Comparison of ENCODE assay signal across 9 mouse cellular contexts in the genomic region with DNA sequence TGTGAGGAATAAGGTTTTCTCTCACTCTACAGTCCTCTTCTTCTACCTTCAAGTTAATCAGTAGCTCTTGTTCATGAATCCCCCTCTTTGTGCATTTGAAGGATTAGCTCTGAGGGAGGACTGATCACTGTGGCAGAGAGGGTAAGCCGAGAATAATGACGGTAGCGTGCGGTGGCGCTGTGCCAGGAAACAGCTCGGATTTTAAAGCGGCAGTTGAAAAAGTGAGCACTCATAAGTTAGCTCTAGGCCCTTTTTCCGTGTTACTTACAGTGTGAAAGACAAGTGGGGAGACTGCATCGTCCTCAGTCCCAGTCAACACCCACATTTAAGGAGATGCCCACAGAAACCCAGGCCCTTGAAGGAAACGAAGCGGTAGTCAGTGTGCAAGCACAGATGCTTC. TPM values are rescaled to one million over a fixed set of nuclear protein-coding genes. Genes with fewer than 3 reads are reported as not detected.
DNase-seq lines count a peak whose midpoint lies in the region; ATAC-seq and TF ChIP-seq lines count a peak whose summit lies in the region.
"Had no signal": no experiment of that assay in that cellular context is flagged by ENCODE, and none has a peak within 500 bp of the region (broad histone marks: within the 10 kb centered on the region; RNA-seq: fewer than 3 reads in every experiment).

No protein-coding gene starts in this region.

- no peak for TF ChIP-seq EP300 in lung, postnatal 0 days (IDR thresholded peaks at IDR 0.05)

- no peaks in the 10 kb centered on the region for H3K36me3 ChIP-seq in forebrain, postnatal 0 days (ENCODE audit: insufficient read depth)
- no peaks in the 10 kb centered on the region for H3K36me3 ChIP-seq in lung, postnatal 0 days (ENCODE audit: insufficient read depth, low read length)
- H3K36me3 ChIP-seq in stomach, embryonic 16.5 days (ENCODE audit: control insufficient read depth, insufficient read depth, low read length), result no peaks in the 10 kb centered on the region
- no peaks in the 10 kb centered on the region for H3K36me3 ChIP-seq in liver, embryonic 11.5 days (ENCODE audit: control insufficient read depth, insufficient read depth, low read length)

- H3K4me1 ChIP-seq in forebrain, postnatal 0 days (ENCODE audit: insufficient read depth), result no peaks in the 10 kb centered on the region
- H3K4me1 ChIP-seq in lung, postnatal 0 days (ENCODE audit: insufficient read depth, low read depth, low read length), result peaks cover 5% of the 10 kb centered on the region; the same call in 1 of the 2 replicates
- H3K4me1 ChIP-seq in stomach, embryonic 16.5 days (ENCODE audit: control insufficient read depth, insufficient read depth, low read length), result 0 out of 2 replicates have a peak, but pooled peaks cover 4% of the 10 kb centered on the region
- no peaks in the 10 kb centered on the region for H3K4me1 ChIP-seq in liver, embryonic 11.5 days (replicated peaks; ENCODE audit: control insufficient read depth, insufficient read depth, low read length)

- DNase-seq in adrenal gland, adult (ENCODE audit: inconsistent age in 2 of 2, low spot score in 1 of 2), result peak; percentile 26 to 77
- no peak for DNase-seq in adrenal gland, postnatal 4 days (ENCODE audit: low spot score in 2 of 2)
- DNase-seq in left cerebral cortex, postnatal 25 days (ENCODE audit: low spot score in 2 of 2), result peak; percentile 11 to 19
- DNase-seq in left cerebral cortex, adult 2 months (ENCODE audit: extremely low spot score in 1 of 2, low spot score in 2 of 2), result no peak
- peak; percentile 63 for DNase-seq in forebrain, postnatal 0 days
- DNase-seq in lung, postnatal 0 days (ENCODE audit: low spot score), result peak; percentile 42
- DNase-seq in liver, embryonic 11.5 days (ENCODE audit: low spot score), result no peak

- H3K27ac ChIP-seq in left cerebral cortex, adult 2 months, result no peak overlapping the region
- H3K27ac ChIP-seq in forebrain, postnatal 0 days (ENCODE audit: low read depth, low read length), result no peak overlapping the region
- H3K27ac ChIP-seq in lung, postnatal 0 days (ENCODE audit: low read length), result no peak overlapping the region
- no peak overlapping the region for H3K27ac ChIP-seq in stomach, embryonic 16.5 days (ENCODE audit: low read length)
- H3K27ac ChIP-seq in liver, embryonic 11.5 days (ENCODE audit: low read depth, low read length), result no peak overlapping the region
- H3K27ac ChIP-seq: liver, embryonic 14.5 days had no signal

- intact Hi-C loops in left cerebral cortex, postnatal 25 days (cut with DNase I), result no loop called here
- intact Hi-C loops in left cerebral cortex, adult 2 months (cut with DNase I), result no loop called here

- 7% methylated on average over 11 of the region's 11 CpGs for WGBS in forebrain, postnatal 0 days
- 20% methylated on average over 11 of the region's 11 CpGs for WGBS in lung, postnatal 0 days
- WGBS in stomach, embryonic 16.5 days, result 26% methylated on average over 11 of the region's 11 CpGs
- WGBS in liver, embryonic 11.5 days, result 67% methylated on average over 11 of the region's 11 CpGs

- no peaks in the 10 kb centered on the region for H3K27me3 ChIP-seq in forebrain, postnatal 0 days (ENCODE audit: insufficient read depth, low read length)
- no peaks in the 10 kb centered on the region for H3K27me3 ChIP-seq in lung, postnatal 0 days (replicated peaks; ENCODE audit: insufficient read depth, low read length)
- H3K27me3 ChIP-seq in stomach, embryonic 16.5 days (ENCODE audit: control insufficient read depth, insufficient read depth, low read length), result no peaks in the 10 kb centered on the region
- no peaks in the 10 kb centered on the region for H3K27me3 ChIP-seq in liver, embryonic 11.5 days (replicated peaks; ENCODE audit: control insufficient read depth, insufficient read depth, low read length)

- no peaks in the 10 kb centered on the region for H3K9me3 ChIP-seq in forebrain, postnatal 0 days (ENCODE audit: low read length)
- no peaks in the 10 kb centered on the region for H3K9me3 ChIP-seq in lung, postnatal 0 days (ENCODE audit: low read length)
- H3K9me3 ChIP-seq in stomach, embryonic 16.5 days (replicated peaks; ENCODE audit: control insufficient read depth, low read length), result no peaks in the 10 kb centered on the region
- H3K9me3 ChIP-seq in liver, embryonic 11.5 days (ENCODE audit: control insufficient read depth, low read length), result no peaks in the 10 kb centered on the region

- no peak for TF ChIP-seq CTCF in left cerebral cortex, adult 2 months (IDR thresholded peaks at IDR 0.05)
- TF ChIP-seq CTCF in forebrain, postnatal 0 days (IDR thresholded peaks at IDR 0.05; ENCODE audit: low read depth), result no peak
- no peak for TF ChIP-seq CTCF in lung, postnatal 0 days (IDR thresholded peaks at IDR 0.05)

- ATAC-seq in forebrain, postnatal 0 days, result peak; percentile 48; the same call in 1 of the 2 replicates
- ATAC-seq in lung, postnatal 0 days, result no peak
- no peak for ATAC-seq in stomach, embryonic 16.5 days (ENCODE audit: insufficient read depth, low FRiP score)
- ATAC-seq in liver, embryonic 11.5 days (replicated peaks; ENCODE audit: low FRiP score), result no peak

- no peak overlapping the region for H3K9ac ChIP-seq in forebrain, postnatal 0 days
- no peak overlapping the region for H3K9ac ChIP-seq in lung, postnatal 0 days (replicated peaks; ENCODE audit: low read depth)
- H3K9ac ChIP-seq in stomach, embryonic 16.5 days (ENCODE audit: low read length), result no peak overlapping the region
- H3K9ac ChIP-seq in liver, embryonic 11.5 days (ENCODE audit: low read depth, low read length), result no peak overlapping the region
- H3K9ac ChIP-seq: liver, embryonic 14.5 days had no signal

- no peak overlapping the region for H3K4me3 ChIP-seq in left cerebral cortex, adult 2 months
- H3K4me3 ChIP-seq in forebrain, postnatal 0 days (ENCODE audit: low read depth, low read length), result no peak overlapping the region
- H3K4me3 ChIP-seq in lung, postnatal 0 days (ENCODE audit: low read depth, low read length), result peak overlapping the region; percentile 14; the same call in 1 of the 2 replicates
- H3K4me3 ChIP-seq in stomach, embryonic 16.5 days (replicated peaks; ENCODE audit: low read length), result 0 out of 2 replicates have a peak overlapping the region, but pooled peaks have one; percentile 1
- no peak overlapping the region for H3K4me3 ChIP-seq in liver, embryonic 11.5 days (ENCODE audit: low read depth, low read length)

- no peak overlapping the region for H3K4me2 ChIP-seq in forebrain, postnatal 0 days (ENCODE audit: low read depth)
- peak overlapping the region; percentile 34; the same call in 1 of the 2 replicates for H3K4me2 ChIP-seq in lung, postnatal 0 days (replicated peaks; ENCODE audit: low read depth, low read length)
- H3K4me2 ChIP-seq in stomach, embryonic 16.5 days (ENCODE audit: low read depth, low read length), result peak overlapping the region; percentile 8; the same call in 1 of the 2 replicates
- H3K4me2 ChIP-seq in liver, embryonic 11.5 days, result no peak overlapping the region

RNA-seq across cellular contexts. Expression of a gene that starts 19.3 kb away (rescaled TPM):
- total RNA-seq in adrenal gland, postnatal 4 days (2021), result 10 to 100 TPM; 56.9 to 57.5 TPM
- total RNA-seq in left cerebral cortex, postnatal 25 days (2021), result 10 to 100 TPM; 42.3 to 49.7 TPM
- total RNA-seq in left cerebral cortex, adult 2 months (2021), result 10 to 100 TPM; 65.0 to 66.2 TPM
- 51.1 and 65.1 TPM in 2 replicates for total RNA-seq in forebrain, postnatal 0 days (2014; rRNA removed)
- 22.4 and 22.9 TPM in 2 replicates for polyA plus RNA-seq in forebrain, postnatal 0 days (2015; fragmentation: Nextera tagmentation; extraction: Ambion mirVana)
- polyA plus RNA-seq in lung, postnatal 0 days (2015; fragmentation: Nextera tagmentation; extraction: Ambion mirVana), result 38.1 and 40.1 TPM in 2 replicates
- 31.9 and 35.7 TPM in 2 replicates for polyA plus RNA-seq in stomach, embryonic 16.5 days (2015; fragmentation: Nextera tagmentation; extraction: Ambion mirVana)
- polyA plus RNA-seq in liver, embryonic 11.5 days (2014; fragmentation: Nextera tagmentation; extraction: Ambion mirVana), result 32.3 and 39.4 TPM in 2 replicates

RNA-seq across cellular contexts. Expression of a gene that starts 46.1 kb away (rescaled TPM):
- total RNA-seq in adrenal gland, postnatal 4 days (2021), result 1 to 10 TPM; 8.7 to 9.5 TPM
- total RNA-seq in left cerebral cortex, postnatal 25 days (2021), result 10 to 100 TPM; 19.0 to 19.1 TPM
- total RNA-seq in left cerebral cortex, adult 2 months (2021), result 10 to 100 TPM; 19.4 to 23.0 TPM
- total RNA-seq in forebrain, postnatal 0 days (2014; rRNA removed), result 9.4 and 13.5 TPM in 2 replicates
- polyA plus RNA-seq in forebrain, postnatal 0 days (2015; fragmentation: Nextera tagmentation; extraction: Ambion mirVana), result 5.6 and 10.5 TPM in 2 replicates
- polyA plus RNA-seq in lung, postnatal 0 days (2015; fragmentation: Nextera tagmentation; extraction: Ambion mirVana), result 16.1 and 16.7 TPM in 2 replicates
- 7.5 and 9.2 TPM in 2 replicates for polyA plus RNA-seq in stomach, embryonic 16.5 days (2015; fragmentation: Nextera tagmentation; extraction: Ambion mirVana)
- polyA plus RNA-seq in liver, embryonic 11.5 days (2014; fragmentation: Nextera tagmentation; extraction: Ambion mirVana), result 2.4 and 4.1 TPM in 2 replicates

Comparison
In these comparisons a context has a peak if more than half of its experiments do, and no peak if none do; other contexts are left out.
1. DNase-seq: peak in adrenal gland, adult (2 of 2), left cerebral cortex, postnatal 25 days (2 of 2), forebrain, postnatal 0 days (single experiment) and lung, postnatal 0 days (single experiment); none in adrenal gland, postnatal 4 days (0 of 2), left cerebral cortex, adult 2 months (0 of 2) and liver, embryonic 11.5 days (single experiment).
2. H3K4me3 ChIP-seq: peak in lung, postnatal 0 days (single experiment) and stomach, embryonic 16.5 days (single experiment); none in left cerebral cortex, adult 2 months (single experiment), forebrain, postnatal 0 days (single experiment) and liver, embryonic 11.5 days (single experiment).
3. H3K4me2 ChIP-seq: peak in lung, postnatal 0 days (single experiment) and stomach, embryonic 16.5 days (single experiment); none in forebrain, postnatal 0 days (single experiment) and liver, embryonic 11.5 days (single experiment).